Mouse (Mus musculus) cerebellum, postnatal 10 days (tissue): Measurements from ENCODE around the gene Psmb9.
A peak's percentile ranks its signal among the peaks of the same experiment; 100 is the strongest.
"Not testable (repeated sequence)": the region's sequence is repeated elsewhere in the genome, so short reads cannot be mapped to it uniquely, and the experiment has no call there.

Experiments
- DNase-seq, 2 experiments: peaks; one replicate each; pipeline ENCODE4 v3.0.0; 2021; ENCODE audit warnings: mixed read lengths in 2 of 2

Psmb9 gene

DNA sequence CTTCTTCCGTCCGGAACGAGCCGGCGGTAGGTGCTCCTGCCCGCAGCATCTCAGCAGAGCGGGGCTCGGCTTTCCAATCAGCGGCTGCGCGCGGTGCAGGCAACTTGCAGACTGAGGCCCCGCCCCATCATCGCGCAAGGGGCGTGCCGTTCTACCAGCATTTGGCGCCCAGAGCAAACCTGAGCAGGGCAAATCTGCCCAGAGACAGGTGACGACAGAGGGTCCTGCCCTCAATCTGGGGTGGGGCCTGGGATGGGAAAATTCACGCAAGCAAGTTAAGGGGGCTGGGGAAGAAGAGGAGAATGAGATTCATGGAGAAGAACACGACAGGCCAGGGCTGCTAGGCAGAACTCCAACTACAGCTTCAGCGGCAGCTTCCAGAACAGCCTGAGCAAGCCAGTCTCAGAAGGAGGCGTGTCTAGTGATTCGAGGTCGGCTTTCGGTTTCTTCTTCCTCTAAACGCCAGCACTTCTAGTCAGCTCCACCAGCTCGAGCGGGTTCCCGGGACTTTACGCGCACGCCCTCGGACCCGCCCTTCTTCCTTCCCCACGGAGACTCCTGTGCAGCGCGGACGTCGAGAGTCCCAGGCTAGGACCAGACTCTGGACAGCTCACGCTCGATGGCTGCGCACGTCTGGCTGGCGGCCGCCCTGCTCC, at the start of gene Psmb9, which contains the start of gene Tap1:
TSS of gene Psmb9 (minus strand) at position 504 of the 656 bp plus-strand sequence.
TSS of gene Tap1 (plus strand) at position 293 of the 656 bp plus-strand sequence.
- DNase-seq: peak; percentile 99

DNA sequence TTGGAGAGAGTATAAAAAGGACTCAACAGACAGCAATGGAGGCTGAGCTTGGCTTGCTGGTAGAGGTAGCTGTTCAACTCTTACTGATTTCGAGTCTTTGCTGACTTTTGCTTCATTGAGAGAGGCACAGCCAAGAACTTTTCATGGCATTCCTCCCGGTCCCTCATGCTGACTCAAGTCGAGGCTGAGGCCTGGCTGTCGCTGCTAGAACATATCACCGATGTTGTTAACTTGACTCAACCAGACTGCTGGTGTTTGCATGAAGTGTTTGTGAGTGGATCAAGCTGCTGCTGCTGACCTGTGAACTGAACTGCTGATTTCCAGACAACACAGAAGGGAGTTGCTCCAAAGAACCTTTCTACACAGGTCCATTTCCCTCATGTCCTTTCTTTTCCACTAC, 49.1 kb upstream of the Psmb9 start:
- DNase-seq: no peak

DNA sequence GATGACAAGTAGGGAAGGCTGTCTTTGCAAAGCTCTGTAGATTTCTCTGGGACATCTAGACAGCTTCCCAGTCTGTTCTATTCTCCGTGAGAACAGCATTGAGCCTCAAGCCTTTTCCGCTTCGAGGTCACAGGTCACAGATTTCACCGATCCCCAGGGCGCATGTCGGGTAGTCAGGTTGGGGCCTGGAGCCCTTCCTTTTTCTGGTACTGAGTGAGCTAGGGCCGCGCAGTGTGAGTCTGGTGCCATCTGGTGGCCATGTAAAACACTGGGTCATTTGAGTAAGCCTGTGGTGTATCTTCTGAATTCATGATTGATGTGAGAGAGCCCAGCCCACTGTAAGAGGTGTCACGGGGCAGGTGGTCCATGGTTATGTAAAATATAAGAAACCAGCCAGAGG, 47.4 kb upstream of the Psmb9 start:
- peak; percentile 81 to 82 for DNase-seq

DNA sequence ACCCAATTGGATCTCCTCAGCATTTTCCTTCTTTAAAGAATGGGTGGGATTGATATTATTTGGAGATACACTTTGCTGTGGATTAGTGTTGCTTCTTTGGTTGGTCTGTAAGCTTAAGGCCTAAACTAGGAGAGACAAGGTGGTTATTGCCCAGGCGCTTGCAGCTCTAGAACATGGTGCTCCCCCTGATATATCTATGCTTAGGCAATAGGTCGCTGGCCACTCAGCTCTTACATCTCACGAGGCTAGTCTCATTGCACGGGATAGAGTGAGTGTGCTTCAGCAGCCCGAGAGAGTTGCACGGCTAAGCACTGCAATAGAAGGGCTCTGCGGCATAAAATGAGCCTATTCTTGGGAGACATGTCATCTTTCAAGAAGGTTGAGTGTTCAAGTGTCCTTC, 44.5 kb upstream of the Psmb9 start:
- not testable (repeated sequence) for DNase-seq

DNA sequence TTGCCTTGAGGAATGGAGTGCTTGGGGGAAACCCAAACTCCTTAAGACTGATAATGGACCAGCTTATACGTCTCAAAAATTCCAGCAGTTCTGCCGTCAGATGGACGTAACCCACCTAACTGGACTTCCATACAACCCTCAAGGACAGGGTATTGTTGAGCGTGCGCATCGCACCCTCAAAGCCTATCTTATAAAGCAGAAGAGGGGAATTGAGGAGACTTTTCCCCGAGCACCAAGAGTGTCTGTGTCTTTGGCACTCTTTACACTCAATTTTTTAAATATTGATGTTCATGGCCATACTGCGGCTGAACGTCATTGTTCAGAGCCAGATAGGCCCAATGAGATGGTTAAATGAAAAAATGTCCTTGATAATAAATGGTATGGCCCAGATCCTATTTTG, 43.4 kb upstream of the Psmb9 start:
- not testable (repeated sequence) for DNase-seq

DNA sequence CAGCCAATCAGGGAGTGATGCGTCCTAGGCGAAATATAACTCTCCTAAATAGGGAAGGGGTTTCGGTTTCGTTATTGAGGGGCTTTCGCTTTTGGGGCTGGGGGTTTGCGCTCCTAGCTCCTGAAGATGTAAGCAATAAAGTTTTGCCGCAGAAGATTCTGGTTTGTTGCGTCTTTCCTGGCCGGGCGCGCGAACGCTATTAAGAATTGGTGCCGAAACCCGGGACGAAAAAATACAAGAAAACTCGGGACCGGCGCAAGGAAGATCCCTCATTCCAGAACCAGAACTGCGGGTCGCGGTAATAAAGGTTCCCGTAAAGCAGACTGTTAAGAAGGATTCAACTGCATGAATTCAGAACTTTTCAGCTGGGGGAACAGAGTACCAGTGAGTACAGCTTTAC, 38.3 kb upstream of the Psmb9 start:
- DNase-seq: not testable (repeated sequence)

DNA sequence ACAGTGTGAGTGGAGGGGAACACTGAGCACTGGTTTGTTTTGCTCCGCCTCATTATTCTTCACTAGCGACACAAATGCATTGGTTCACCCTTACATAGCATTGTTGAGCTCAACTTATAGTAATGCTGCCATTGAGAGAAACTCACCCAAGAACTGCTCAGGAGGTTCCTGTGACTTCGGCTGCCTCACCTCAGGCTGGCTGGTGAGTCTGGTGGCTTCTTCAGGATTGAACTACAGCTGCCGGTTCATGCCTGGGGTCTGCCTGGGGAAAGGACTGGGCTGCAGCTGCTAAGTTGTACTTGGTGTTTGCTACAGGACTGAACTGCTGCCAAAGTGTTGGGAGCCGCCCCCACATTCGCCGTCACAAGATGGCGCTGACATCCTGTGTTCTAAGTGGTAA, 37.9 kb upstream of the Psmb9 start:
- no peak for DNase-seq

DNA sequence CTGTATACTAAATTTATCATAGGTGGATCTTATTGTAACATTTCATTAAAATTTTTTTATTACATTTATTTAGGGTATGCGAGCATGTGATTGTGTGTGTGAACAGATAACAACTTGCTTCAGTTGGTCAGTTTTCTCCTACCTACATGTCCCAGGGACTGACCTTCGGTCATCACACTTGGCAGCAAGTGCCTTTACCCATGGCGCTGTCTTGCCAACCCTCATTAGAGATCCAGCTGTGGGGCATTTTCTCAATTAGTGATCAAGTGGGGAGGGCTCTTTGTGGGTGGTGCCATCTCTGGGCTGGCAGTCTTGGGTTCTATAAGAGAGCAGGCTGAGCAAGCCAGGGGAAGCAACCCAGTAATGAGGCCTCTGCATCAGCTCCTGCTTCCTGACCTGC, 37.3 kb upstream of the Psmb9 start:
- no peak for DNase-seq

DNA sequence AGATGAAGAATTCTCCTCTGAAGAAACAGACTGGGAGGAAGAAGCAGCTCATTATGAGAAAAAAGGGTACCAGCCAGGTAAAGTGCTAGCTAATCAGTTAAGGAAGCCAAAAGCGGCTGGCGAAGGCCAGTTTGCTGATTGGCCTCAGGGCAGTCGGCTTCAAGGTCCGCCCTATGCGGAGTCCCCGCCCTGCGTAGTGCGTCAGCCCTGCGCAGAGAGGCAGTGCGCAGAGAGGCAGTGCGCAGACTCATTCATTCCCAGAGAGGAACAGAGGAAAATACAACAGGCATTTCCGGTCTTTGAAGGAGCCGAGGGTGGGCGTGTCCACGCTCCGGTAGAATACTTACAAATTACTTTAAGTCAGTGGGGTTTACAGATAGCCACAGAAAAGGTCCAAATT, 32.8 kb upstream of the Psmb9 start:
- DNase-seq: not testable (repeated sequence)

DNA sequence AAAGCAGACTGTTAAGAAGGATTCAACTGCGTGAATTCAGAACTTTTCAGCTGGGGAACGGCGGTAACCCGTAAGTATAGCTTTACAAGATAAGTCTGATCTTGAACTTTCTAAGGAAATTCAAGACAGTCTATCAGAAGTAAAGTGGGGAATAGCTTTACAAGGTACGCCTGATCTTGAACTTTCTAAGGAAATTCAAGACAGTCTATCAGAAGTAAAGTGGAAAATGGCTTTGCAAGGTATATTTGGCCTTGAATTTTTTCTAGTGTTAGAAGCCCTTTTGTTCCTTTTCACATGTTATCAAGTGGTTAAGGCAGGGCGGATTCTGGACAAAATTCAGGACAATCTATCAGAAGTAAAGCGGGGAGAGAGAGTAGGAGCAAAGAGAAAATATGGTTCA, 32.2 kb upstream of the Psmb9 start:
- peak in 1 of 2 experiments; percentile 55 for DNase-seq

DNA sequence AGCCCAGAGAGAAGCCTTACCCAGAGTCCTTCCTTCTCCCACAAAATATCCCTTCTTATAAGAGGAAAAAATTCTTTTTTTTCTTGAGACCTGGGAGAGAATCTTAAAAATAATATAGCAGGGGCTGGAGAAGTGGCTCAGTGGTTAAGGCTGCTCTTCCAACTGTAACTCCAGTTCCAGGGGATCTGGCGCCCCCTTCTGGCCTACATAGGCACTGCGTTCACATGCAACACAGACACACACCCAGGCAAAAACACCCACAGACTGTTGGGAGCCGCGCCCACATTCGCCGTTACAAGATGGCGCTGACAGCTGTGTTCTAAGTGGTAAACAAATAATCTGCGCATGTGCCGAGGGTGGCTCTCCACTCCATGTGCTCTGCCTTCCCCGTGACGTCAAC, 31.5 kb upstream of the Psmb9 start:
- DNase-seq: peak; percentile 73 to 83

DNA sequence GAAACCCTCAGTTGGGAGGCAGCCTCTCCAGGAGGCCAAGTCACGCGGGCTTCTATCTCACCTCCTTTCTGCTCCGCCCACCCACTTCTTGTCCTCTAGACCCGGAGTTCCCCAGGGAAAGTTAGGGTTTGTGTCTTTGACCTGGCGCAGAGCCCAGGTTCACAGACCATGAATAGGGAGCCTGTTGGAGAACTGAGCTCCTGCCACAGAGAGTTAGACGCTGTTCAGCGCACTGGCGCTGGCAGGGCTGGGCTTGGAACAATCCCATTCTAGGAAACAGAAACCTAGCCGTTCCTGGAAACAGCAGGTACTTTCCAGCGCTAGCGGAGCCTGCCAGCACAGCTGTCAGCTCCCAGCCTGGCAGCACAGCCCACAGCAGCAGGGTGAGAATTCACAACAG, 31.1 kb upstream of the Psmb9 start:
- peak; percentile 64 to 65 for DNase-seq

DNA sequence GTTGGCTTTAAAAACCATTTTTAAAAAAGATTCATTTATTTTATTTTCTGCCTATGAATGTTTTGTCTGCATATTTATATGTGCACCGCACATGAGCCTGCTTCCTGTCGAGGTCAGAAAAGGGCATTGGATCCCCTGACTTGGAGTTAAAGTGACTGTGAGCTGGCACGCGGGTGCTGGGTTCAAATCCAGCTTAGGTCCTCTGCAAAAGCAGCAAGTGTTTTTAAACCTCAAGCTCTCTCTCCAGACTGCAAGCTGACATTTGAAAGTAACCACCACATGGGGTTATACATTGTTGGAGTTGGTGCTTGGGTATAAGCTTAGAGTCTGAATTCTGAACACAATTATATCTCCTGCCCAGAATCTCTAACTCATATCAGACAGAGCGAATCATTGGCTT, 30.4 kb upstream of the Psmb9 start:
- no peak for DNase-seq

DNA sequence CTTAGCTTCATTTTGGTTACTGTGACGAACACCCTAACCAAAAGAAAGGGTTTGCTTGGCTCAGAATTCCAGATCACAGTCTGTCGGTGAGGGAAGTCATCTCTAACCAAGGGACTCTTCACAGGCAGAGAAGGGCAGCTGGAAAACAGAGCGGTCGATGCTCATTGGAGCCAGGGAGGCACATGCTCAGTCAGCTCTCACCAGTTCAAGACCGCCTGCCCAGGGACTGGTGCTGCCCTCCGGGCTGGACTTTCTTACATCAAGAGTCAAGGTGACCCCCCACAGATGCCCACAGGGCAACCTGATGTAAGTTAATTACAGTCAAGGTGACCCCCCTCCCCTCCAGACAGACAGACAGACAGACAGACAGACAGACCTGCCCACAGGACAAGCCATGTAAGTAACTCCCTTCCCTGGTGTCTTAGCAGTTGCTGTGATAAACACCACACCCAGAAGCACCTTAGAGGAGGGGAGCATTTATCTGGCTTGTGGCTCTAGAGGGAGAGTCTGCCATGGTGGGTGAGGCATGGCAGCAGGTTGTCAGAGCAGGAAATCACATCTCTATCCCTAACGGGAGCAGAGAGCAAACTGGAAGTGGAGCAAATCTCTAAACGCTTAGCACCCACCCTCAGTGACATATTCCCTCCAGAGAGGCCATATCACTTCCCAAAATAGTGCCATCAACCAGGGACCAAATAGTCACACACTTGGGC, 29.8 kb upstream of the Psmb9 start:
- no peak for DNase-seq

DNA sequence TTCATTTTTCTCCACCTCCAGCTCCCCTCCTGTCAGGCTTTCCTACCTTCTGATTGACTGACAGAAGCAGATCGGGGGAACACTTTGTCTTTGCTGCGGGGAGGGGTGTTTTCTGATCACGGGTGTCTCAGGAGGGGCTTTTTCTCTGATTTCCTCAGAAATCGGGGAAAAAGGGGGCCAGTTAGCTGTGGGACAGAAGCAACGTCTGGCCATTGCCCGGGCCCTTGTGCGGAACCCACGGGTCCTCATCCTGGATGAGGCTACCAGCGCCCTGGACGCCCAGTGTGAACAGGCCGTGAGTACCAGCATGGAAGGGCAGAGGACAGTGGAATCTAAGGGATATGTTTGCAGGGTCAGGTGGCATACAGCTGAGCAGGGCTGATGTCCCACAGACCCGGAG, 27.6 kb upstream of the Psmb9 start:
- DNase-seq: no peak

DNA sequence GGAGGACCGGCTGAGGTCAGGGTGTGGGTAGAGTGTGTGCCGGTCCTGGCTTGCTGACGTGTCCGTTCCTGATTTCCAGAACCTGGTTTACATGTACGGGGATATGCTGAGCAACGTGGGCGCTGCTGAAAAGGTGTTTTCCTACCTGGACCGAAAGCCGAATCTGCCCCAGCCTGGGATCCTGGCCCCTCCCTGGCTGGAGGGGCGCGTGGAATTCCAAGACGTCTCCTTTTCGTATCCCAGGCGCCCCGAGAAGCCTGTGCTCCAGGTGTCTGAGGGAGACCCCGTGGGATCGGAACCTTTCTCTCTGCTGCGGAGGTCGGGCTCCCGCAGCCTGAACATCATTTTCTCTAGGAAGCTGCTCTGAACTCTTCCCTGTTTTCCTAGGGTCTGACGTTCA, 26.4 kb upstream of the Psmb9 start:
- no peak for DNase-seq

DNA sequence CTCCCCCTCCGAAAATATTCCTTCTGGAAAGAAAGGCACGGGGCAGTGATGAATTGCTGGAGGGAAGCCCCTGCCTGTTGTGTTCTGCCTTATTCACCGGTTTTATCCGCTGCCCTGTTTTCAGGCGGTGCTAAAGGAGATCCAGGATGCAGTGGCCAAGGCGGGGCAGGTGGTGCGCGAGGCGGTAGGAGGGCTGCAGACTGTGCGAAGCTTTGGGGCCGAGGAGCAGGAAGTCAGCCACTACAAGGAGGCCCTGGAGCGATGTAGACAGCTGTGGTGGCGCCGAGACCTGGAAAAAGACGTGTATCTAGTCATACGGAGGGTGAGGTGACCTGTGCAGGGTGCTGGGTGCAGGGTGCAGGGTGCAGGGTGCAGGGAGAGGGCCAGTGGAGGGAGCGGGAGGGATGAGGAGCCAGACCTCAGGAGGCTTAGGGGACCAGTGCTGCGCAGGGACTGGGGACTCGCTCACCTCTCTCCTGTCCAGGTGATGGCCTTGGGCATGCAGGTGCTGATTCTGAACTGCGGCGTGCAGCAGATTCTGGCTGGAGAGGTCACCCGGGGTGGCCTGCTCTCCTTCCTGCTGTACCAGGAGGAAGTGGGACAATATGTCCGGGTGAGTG, 24.3 kb upstream of the Psmb9 start:
- peak in 1 of 2 experiments; percentile 2 for DNase-seq

DNA sequence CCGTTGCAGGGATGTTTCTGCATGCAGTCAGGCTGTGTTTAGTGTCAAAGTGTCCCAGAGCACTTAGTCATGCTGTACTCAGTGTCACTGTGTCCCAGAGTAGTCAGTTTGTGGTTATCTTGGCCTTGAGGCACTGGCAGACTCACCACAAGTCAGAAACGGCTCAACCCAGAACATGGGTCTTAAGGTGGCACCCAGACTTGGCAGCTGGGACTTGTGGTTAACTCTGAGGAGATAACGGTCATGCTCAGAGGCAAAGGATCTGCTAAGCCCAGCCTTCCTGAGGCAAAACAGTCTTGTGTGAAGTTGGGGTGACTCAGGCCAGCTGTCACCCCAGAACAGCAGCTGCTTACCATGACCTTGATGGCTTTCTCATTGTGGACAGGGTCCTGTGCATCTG, 23.0 kb upstream of the Psmb9 start:
- DNase-seq: no peak

DNA sequence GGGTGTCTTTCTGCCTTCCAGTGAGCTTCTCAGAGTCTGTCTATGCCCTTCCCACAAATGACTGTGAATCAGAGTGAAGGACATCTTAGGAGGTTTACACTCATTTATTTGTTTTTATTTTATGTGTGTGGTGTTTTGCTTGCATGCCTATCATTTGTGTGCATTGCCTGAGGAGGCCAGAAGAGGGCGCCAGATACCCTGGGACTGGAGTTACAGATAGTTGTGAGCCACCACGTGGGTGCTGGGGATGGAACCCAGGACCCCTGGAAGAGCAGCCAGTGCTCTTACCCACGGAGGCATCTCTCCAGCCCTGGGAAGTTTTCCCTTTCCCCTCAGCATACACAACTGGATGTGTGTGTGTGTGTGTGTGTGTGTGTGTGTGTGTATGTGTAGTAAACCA, 22.1 kb upstream of the Psmb9 start:
- no peak for DNase-seq

DNA sequence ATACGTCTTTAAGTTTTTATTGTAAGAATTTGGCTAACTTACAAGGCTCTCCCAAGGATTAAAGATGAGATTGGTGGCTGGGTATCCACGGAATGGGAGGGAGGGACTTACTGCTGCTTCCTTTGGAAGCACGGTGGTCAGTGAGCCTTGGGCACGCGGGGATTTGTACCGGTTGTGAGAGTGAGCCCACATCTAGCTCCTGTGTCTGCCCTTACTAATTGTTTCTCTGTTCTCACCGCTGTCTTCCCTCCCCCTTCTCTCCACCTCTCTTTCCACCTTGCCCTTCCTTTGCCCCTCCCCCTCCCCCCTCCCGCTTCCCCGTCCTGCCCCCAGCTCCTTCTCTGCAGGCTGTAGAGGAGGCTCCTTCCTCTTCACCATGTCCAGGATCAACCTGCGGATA, 20.9 kb upstream of the Psmb9 start:
- DNase-seq: peak in 1 of 2 experiments; percentile 0

DNA sequence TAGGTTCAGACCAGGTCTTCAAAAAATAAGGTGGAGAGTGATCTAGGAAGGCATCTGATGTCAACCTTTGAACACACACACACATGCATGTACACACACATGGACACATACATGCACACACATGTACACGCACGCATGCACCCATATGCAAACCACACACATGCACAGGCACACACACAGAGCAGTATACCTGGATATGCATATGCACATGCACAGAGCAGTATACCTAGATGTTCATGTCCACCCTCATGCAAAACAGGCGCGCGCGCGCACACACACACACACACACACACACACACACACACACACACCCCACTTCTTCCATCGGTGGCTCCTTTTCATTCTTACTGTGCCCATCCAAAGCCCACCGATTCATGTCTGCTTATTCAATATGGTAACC, 20.3 kb upstream of the Psmb9 start:
- peak in 1 of 2 experiments; percentile 1 for DNase-seq

DNA sequence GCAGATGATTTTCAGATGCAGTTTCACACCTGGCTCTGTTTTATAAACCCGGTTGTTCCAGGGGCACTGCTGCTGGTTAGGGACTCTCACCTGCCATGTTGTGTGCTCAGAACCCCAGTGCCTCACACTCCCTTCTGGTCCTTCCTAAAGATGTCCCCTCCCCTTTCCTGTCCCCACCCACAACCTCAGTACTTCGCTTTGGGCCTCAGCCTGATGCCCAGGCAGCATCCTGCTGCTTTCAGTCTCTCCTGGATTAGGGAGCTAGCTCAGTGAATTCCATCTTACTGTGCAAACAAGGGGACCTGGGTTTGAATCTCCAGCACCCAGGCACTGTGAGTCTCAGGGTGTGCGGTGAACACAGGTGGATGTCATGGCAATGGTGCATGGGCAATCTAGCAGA, 19.9 kb upstream of the Psmb9 start:
- DNase-seq: peak in 1 of 2 experiments; percentile 1

DNA sequence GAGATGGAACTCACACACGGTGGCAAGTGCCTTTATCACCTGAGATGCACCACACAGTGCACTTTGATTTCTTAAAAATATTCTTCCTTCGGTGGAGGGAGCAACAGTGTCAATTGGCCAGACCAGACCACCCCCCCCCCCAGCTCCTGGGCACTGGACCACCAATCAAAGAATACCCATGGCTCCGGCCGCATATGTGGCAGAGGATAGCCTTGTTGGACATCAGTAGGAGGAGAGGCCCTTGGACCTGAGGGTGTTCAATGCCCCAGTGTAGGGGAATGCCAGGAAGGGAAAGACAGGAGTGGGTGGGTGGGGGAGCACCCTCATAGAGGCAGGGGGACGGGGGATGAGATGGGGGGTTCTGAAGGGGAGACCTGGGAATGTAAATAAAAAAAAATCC, 19.2 kb upstream of the Psmb9 start:
- peak in 1 of 2 experiments; percentile 1 for DNase-seq

DNA sequence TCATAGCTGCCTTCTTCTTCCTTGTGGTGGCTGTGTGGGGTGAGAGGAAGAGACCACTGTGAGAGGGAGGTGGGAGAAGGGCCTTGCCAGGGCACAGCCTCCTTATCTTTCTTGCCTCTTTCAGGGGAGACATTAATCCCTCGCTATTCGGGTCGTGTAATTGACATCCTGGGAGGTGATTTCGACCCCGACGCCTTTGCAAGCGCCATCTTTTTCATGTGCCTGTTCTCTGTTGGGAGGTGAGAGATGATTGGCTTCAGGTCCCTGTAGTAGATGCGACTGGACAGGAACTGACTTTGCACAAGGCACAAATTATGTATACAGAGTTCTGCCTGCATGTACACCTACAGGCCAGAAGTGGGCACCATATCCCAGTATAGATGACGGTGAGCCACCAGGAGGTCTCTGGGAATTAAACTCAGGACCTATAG, 18.2 kb upstream of the Psmb9 start:
- peak; percentile 31 to 56 for DNase-seq
